Mouse (Mus musculus) lung, postnatal 0 days (tissue): ENCODE measurements around the gene Smtnl2. TPM values are rescaled to one million over a fixed set of nuclear protein-coding genes. Genes with fewer than 3 reads are reported as not detected.
A peak's percentile ranks its signal among the peaks of the same experiment; 100 is the strongest.

ENCODE experiments used
- ATAC-seq: fragments of 200-750 bp; cut with Nextera tagmentation; 2 replicates; pipeline ENCODE4 v1.8.0; 2017; ENCODE audit warnings: moderate library complexity
- DNase-seq: peaks from one replicate; pipeline ENCODE4 v3.0.0-alpha.2; 2016; ENCODE audit warnings: low spot score
- H3K27ac ChIP-seq: fragments of 300-500 bp; sonication (generic); 2 replicates; pipeline ENCODE4 v1.5.1; 2014; ENCODE audit warnings: antibody characterized with exemption, mild to moderate bottlenecking, low read length, mixed read lengths
- H3K27me3 ChIP-seq: fragments of 300-500 bp; sonication (generic); replicated peaks from 2 replicates; pipeline ENCODE4 v1.6.1; 2014; ENCODE audit warnings: low read length, mixed read lengths; ENCODE audit not compliant: insufficient read depth
- H3K36me3 ChIP-seq: fragments of 300-500 bp; sonication (generic); 2 replicates; pipeline ENCODE4 v1.6.1; 2014; ENCODE audit warnings: low read length, mixed read lengths; ENCODE audit not compliant: insufficient read depth
- H3K4me1 ChIP-seq: fragments of 300-500 bp; sonication (generic); 2 replicates; pipeline ENCODE4 v1.6.1; 2014; ENCODE audit warnings: antibody characterized with exemption, low read depth, low read length, mixed read lengths; ENCODE audit not compliant: insufficient read depth
- H3K4me2 ChIP-seq: fragments of 300-500 bp; sonication (generic); replicated peaks from 2 replicates; pipeline ENCODE4 v1.6.1; 2014; ENCODE audit warnings: low read depth, mild to moderate bottlenecking, low read length, moderate library complexity, mixed read lengths
- H3K4me3 ChIP-seq: fragments of 300-500 bp; sonication (generic); 2 replicates; pipeline ENCODE4 v1.5.1; 2014; ENCODE audit warnings: low read depth, low read length
- H3K9ac ChIP-seq: fragments of 300-500 bp; sonication (generic); replicated peaks from 2 replicates; pipeline ENCODE4 v1.6.1; 2014; ENCODE audit warnings: low read depth, mild to moderate bottlenecking
- H3K9me3 ChIP-seq: fragments of 300-500 bp; sonication (generic); 2 replicates; pipeline ENCODE4 v1.6.1; 2016; ENCODE audit warnings: low read length, mixed read lengths
- CTCF ChIP-seq: IDR thresholded peaks from 2 replicates; pipeline ENCODE4 v1.5.1; 2016; ENCODE audit warnings: antibody characterized with exemption, mild to moderate bottlenecking
- EP300 ChIP-seq: IDR thresholded peaks from 2 replicates; pipeline ENCODE4 v1.6.1; 2016; ENCODE audit warnings: antibody characterized with exemption, mild to moderate bottlenecking, control low read depth
- WGBS: fragments of 180-500 bp; shearing (Covaris S2); extraction: QIAGEN DNeasy Blood & Tissue Kit; methylation state at CpG from one replicate; pipeline ENCODE4 v1.1.7; 2014; 5-methylcytosine and 5-hydroxymethylcytosine counted together
- polyA plus RNA-seq: library from polyadenylated mRNA; unstranded; fragments of >200 nt; fragmentation: Nextera tagmentation; extraction: Ambion mirVana; gene quantifications from 2 replicates; pipeline ENCODE4 v1.2.1, GENCODE M21; 2015

The Smtnl2 gene
- polyA plus RNA-seq, 1 experiment from 2014 or later: 108 TPM

- no peak overlapping the region for H3K9ac ChIP-seq
- 58% methylated on average over 5 of the region's 5 CpGs for WGBS
- peaks cover 17% of the 10 kb centered on the region; the same call in 1 of the 2 replicates for H3K4me1 ChIP-seq
- ATAC-seq (no peak), DNase-seq (no peak)
- no peaks in the 10 kb centered on the region for H3K27me3 ChIP-seq
- peak overlapping the region; percentile 23; the same call in 1 of the 2 replicates for H3K27ac ChIP-seq
- peaks cover 4% of the 10 kb centered on the region for H3K36me3 ChIP-seq
- H3K9me3 ChIP-seq: no peaks in the 10 kb centered on the region
- no peak overlapping the region for H3K4me2 ChIP-seq
- TF ChIP-seq EP300: no peak
- TF ChIP-seq CTCF: no peak
- H3K4me3 ChIP-seq: no peak overlapping the region
Measured at GRCm38 (mm10) chr11:72402017-72402416, 9.5 kb downstream of the Smtnl2 start.

GRCm38 (mm10) chr11:72401068-72401467 is 10.4 kb downstream of the Smtnl2 start:
- Histone ChIP-seq H3K4me3 (no peak overlapping the region), H3K9me3 (no peaks in the 10 kb centered on the region), H3K4me1 (peaks cover 12% of the 10 kb centered on the region; the same call in 1 of the 2 replicates), H3K4me2 (no peak overlapping the region), H3K27ac (no peak overlapping the region), H3K36me3 (peaks cover 4% of the 10 kb centered on the region), H3K9ac (no peak overlapping the region), H3K27me3 (no peaks in the 10 kb centered on the region)
- WGBS: 68% methylated on average over 12 of the region's 12 CpGs
- DNase-seq: no peak
- no peak for ATAC-seq
- TF ChIP-seq EP300 (no peak), CTCF (no peak)

- DNase-seq: no peak
- Histone ChIP-seq H3K36me3 (peaks cover 4% of the 10 kb centered on the region), H3K27ac (peak overlapping the region; percentile 81), H3K9me3 (no peaks in the 10 kb centered on the region), H3K4me2 (no peak overlapping the region), H3K4me1 (peaks cover 5% of the 10 kb centered on the region; the same call in 1 of the 2 replicates), H3K4me3 (no peak overlapping the region), H3K9ac (no peak overlapping the region), H3K27me3 (no peaks in the 10 kb centered on the region)
- TF ChIP-seq EP300 (no peak), CTCF (no peak)
- WGBS: 70% methylated on average over 8 of the region's 8 CpGs
- no peak for ATAC-seq
Measured at GRCm38 (mm10) chr11:72397811-72398525, 13.5 kb downstream of the Smtnl2 start.

GRCm38 (mm10) chr11:72397072-72397471 is 14.4 kb downstream of the Smtnl2 start:
- Histone ChIP-seq H3K36me3 (peaks cover 4% of the 10 kb centered on the region), H3K4me1 (peaks cover 5% of the 10 kb centered on the region; the same call in 1 of the 2 replicates), H3K27ac (peak overlapping the region; percentile 81), H3K9me3 (no peaks in the 10 kb centered on the region), H3K9ac (no peak overlapping the region), H3K4me2 (no peak overlapping the region), H3K4me3 (no peak overlapping the region), H3K27me3 (no peaks in the 10 kb centered on the region)
- ATAC-seq: peak; percentile 84
- DNase-seq: peak; percentile 92
- WGBS: 28% methylated on average over 10 of the region's 10 CpGs
- TF ChIP-seq CTCF: no peak
- peak; percentile 88 for TF ChIP-seq EP300

- Histone ChIP-seq H3K4me2 (no peak overlapping the region), H3K4me3 (no peak overlapping the region), H3K9ac (no peak overlapping the region), H3K27me3 (no peaks in the 10 kb centered on the region), H3K36me3 (peaks cover 4% of the 10 kb centered on the region), H3K27ac (peak overlapping the region; percentile 78), H3K9me3 (no peaks in the 10 kb centered on the region), H3K4me1 (peaks cover 5% of the 10 kb centered on the region; the same call in 1 of the 2 replicates)
- WGBS: 54% methylated on average over 7 of the region's 7 CpGs
- TF ChIP-seq EP300 (no peak), CTCF (no peak)
- DNase-seq (peak; percentile 83), ATAC-seq (peak; percentile 74)
Measured at GRCm38 (mm10) chr11:72396621-72397020, 14.9 kb downstream of the Smtnl2 start.

- Histone ChIP-seq H3K9me3 (no peaks in the 10 kb centered on the region), H3K36me3 (peaks cover 4% of the 10 kb centered on the region; the same call in 1 of the 2 replicates), H3K9ac (no peak overlapping the region), H3K4me3 (no peak overlapping the region), H3K27me3 (no peaks in the 10 kb centered on the region), H3K27ac (no peak overlapping the region), H3K4me1 (peaks cover 5% of the 10 kb centered on the region; the same call in 1 of the 2 replicates), H3K4me2 (no peak overlapping the region)
- WGBS: 57% methylated on average over 6 of the region's 6 CpGs
- no peak for DNase-seq
- TF ChIP-seq CTCF (no peak), EP300 (no peak)
- no peak for ATAC-seq
Measured at GRCm38 (mm10) chr11:72395652-72396051, 15.9 kb downstream of the Smtnl2 start.
